Mouse (Mus musculus): Measurements from ENCODE around the gene Rps15.

DNA sequence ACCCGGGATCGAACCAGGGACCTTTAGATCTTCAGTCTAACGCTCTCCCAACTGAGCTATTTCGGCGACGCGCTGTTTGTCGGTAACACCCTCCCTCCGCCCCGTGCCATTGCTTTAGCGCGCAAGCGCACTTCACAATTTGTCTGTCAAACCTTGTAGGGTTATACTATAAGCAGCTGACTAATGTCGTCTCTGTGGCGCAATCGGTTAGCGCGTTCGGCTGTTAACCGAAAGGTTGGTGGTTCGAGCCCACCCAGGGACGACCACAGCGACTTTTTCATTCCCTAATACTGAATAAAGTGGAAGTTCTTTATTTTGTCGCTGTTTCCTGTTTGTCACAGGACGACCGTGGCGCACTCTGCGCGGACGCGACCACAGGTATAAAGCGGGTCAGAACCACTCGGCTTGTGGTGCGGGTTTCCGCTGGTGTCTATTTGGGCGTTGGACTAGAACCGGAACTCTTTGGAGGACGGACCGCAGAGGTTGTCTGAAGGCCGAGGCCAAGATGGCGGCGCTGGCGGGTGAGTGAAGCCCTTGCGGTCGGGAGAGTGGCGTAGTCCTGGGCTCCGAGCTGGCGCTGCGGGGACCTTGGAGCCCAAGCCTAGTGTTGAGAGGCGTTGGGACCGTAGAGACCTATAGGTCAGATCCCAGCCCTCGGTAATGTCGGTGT lies 43.1 kb upstream of the Rps15 start, which contains the start of gene Ndufs7:
- TF ChIP-seq CTCF (IDR thresholded peaks at IDR 0.05; ENCODE audit: borderline replicate concordance, control insufficient read depth, extremely low read depth, insufficient read depth, low read length, poor library complexity) (0 out of 2 replicates have a peak, but pooled peaks have one; percentile 8), POLR2A (IDR thresholded peaks at IDR 0.05; ENCODE audit: control insufficient read depth, extremely low read depth, insufficient read depth, low read length, poor library complexity) (no peak)
